Mouse (Mus musculus): ENCODE measurements around the gene A630076J17Rik.

DNA sequence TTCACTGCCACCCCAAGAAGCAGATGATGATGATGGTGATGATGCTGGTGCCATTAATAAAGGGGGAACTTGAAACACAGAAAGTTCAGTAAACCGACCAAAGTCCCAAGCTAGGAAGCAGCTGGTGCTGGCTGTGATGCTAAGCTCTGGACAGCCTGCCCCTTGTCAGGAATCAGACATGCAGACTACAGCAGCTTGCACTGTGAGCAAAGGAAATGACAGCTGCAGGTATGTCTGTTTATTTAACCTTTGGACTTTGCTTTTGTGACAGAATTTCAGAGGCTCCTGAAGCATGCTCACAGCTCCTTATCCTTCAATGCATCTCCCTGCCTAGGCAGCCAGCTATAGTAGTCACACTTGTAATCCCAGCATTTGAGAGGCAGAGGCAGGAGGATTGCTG is at the start of gene A630076J17Rik:
- TF ChIP-seq CTCF (IDR thresholded peaks at IDR 0.05; ENCODE audit: low read depth) (no peak), EP300 (IDR thresholded peaks at IDR 0.05; ENCODE audit: low read depth) (no peak)
